Mouse (Mus musculus) MEL (cell line): ENCODE measurements around the gene Tldc1.

Experiments used
- CHD1 ChIP-seq: IDR thresholded peaks from 2 replicates; pipeline ENCODE4 v1.6.1; 2012; ENCODE audit warnings: low read depth, mild to moderate bottlenecking, inconsistent platforms, low read length, improper control_type of control experiment
- CTCF ChIP-seq, 3 experiments: IDR thresholded peaks in 2 of 3; conservative IDR thresholded peaks in 1 of 3; 2 replicates each; pipeline ENCODE4 v1.5.1; 2011 to 2012; ENCODE audit warnings: low read length in 3 of 3, low read depth in 2 of 3, mild to moderate bottlenecking in 2 of 3, improper control_type of control experiment in 1 of 3, inconsistent platforms in 1 of 3, mixed read lengths in 1 of 3, moderate library complexity in 1 of 3; ENCODE audit not compliant: control insufficient read depth in 1 of 3, insufficient read depth in 1 of 3, poor library complexity in 1 of 3, severe bottlenecking in 1 of 3
- EP300 ChIP-seq, 2 experiments: IDR thresholded peaks; 2 replicates each; pipeline ENCODE4 v1.6.1; 2011; ENCODE audit warnings: improper control_type of control experiment in 2 of 2, low read length in 2 of 2, low read depth in 1 of 2, mild to moderate bottlenecking in 1 of 2
- KAT2A ChIP-seq: conservative IDR thresholded peaks from 2 replicates; pipeline ENCODE4 v1.6.1; 2012; ENCODE audit warnings: low read depth, low read length, improper control_type of control experiment, inconsistent platforms
- MAX ChIP-seq: IDR thresholded peaks from 2 replicates; pipeline ENCODE4 v1.6.1; 2011; ENCODE audit warnings: low read length, improper control_type of control experiment
- MXI1 ChIP-seq: IDR thresholded peaks from 2 replicates; pipeline ENCODE4 v1.6.1; 2011; ENCODE audit warnings: mild to moderate bottlenecking, low read depth, low read length, improper control_type of control experiment
- POLR2A ChIP-seq, 2 experiments: IDR thresholded peaks; 2 replicates each; pipeline ENCODE4 v1.6.1; 2011 to 2012; ENCODE audit warnings: low read length in 2 of 2, mild to moderate bottlenecking in 2 of 2, control low read depth in 1 of 2, improper control_type of control experiment in 1 of 2, low read depth in 1 of 2, moderate library complexity in 1 of 2; ENCODE audit not compliant: control insufficient read depth in 1 of 2, insufficient read depth in 1 of 2, poor library complexity in 1 of 2
- SMC3 ChIP-seq: IDR thresholded peaks from 2 replicates; pipeline ENCODE4 v1.6.1; 2011; ENCODE audit warnings: low read depth, low read length, improper control_type of control experiment
- TCF12 ChIP-seq: IDR thresholded peaks from 2 replicates; pipeline ENCODE4 v1.6.1; 2014; ENCODE audit warnings: low read depth, mild to moderate bottlenecking, inconsistent platforms, low read length, improper control_type of control experiment, moderate library complexity
- USF1 ChIP-seq: IDR thresholded peaks from 2 replicates; pipeline ENCODE4 v1.6.1; 2014; ENCODE audit warnings: low read depth, mild to moderate bottlenecking, inconsistent platforms, low read length, improper control_type of control experiment, moderate library complexity

GRCm38 (mm10) chr8:119811925-119812324 lies 33.7 kb upstream of the Tldc1 start:
- TF ChIP-seq POLR2A (IDR thresholded peaks at IDR 0.05; ENCODE audit: control insufficient read depth in 1 of 2, insufficient read depth in 1 of 2, low read depth in 1 of 2, low read length in 2 of 2, poor library complexity in 1 of 2) (no peak), CTCF (IDR thresholded peaks at IDR 0.05 in 2 of 3, conservative IDR thresholded peaks at IDR 0.05 in 1 of 3; ENCODE audit: control insufficient read depth in 1 of 3, insufficient read depth in 1 of 3, low read depth in 2 of 3, low read length in 3 of 3, poor library complexity in 1 of 3, severe bottlenecking in 1 of 3) (peak in 2 of 3 experiments; percentile 37 to 38; a peak in 4 of 6 replicates), KAT2A (no peak), EP300 (IDR thresholded peaks at IDR 0.05; ENCODE audit: low read depth in 1 of 2, low read length in 2 of 2) (peak in 1 of 2 experiments; percentile 15; a peak in 1 of 4 replicates), MAX (no peak), CHD1 (no peak), SMC3 (peak; percentile 44), USF1 (no peak), MXI1 (no peak), TCF12 (no peak)
